Mouse (Mus musculus) liver, adult (tissue): Measurements from ENCODE around the gene Magi1.

Source experiments
- GATA4 ChIP-seq: IDR thresholded peaks from 2 replicates; pipeline ENCODE4 v1.6.1; 2014; ENCODE audit warnings: mild to moderate bottlenecking, low read length; ENCODE audit not compliant: insufficient replicate concordance

The Magi1 gene

DNA sequence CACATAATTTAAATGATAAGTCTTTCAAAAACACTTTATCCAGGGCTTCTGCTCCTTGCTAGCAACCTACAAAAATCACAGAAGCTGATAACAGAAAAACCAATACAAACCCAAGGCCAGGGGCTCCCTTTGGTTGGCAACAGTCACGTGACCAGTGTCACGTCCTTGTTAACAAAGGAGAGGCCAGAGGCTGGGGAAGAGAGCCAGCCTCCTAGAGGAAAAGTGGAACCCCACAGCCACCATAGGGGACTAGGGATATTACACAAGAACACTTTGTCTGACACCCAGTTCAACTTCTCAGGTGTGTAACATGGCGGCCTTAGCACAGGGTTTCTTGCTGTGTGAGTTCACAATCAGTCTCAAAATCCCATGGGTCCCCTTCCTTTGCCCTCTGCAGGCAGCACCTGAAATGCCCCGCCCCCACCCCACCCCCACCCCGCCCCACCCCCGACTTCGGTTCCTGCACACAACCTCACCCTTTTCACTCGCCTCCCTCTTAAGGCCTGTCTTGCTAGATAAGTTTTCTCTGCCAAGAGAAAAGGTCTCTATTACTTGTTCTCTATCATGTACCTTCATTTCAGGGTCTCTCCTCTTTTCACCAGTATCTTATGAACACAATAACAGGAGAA, 190.6 kb downstream of the Magi1 start:
- TF ChIP-seq GATA4: no peak

DNA sequence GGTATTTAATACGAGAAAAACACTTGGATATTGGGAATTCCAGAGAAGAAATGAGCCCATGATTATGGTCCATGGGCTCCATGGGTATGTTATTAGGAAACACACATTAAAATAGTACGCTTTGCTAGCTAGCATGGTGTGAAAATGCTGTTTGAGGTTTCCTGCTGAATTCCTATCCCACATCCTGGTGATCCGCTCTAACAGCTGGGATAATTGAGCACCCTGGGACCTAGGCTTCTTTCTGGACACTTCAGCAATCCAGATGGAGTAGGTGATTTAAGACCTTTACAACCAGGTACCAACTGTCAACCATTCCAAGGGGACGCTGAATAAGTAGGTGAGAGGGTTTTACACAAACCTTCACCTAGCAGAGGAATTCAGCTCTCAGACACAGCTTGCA, 191.2 kb downstream of the Magi1 start:
- no peak for TF ChIP-seq GATA4

- TF ChIP-seq GATA4: no peak
Observed at GRCm38 (mm10) chr6:94086855-94087254, 196.9 kb downstream of the Magi1 start.

DNA sequence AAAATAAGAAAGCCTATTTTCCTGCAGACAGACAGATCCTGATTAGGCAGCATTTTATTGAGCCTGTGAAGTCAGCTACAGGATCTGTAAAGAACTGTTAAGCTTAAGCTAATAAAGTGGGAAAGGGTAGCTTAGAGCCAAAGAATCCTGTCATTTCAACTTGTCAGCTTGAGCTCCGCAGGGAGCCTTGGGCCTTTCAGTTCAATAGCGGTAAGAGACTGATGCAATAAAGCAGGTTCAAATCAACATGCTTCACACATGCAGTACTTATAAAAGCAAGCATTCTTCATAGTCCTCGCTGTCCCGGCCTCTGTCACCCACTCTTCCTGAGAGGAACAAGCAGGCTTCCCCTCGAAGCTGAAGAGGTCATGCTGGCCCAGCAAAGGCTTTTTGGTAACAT, 199.0 kb downstream of the Magi1 start:
- TF ChIP-seq GATA4: no peak

GRCm38 (mm10) chr6:94083459-94083858, 200.3 kb downstream of the Magi1 start:
- no peak for TF ChIP-seq GATA4

DNA sequence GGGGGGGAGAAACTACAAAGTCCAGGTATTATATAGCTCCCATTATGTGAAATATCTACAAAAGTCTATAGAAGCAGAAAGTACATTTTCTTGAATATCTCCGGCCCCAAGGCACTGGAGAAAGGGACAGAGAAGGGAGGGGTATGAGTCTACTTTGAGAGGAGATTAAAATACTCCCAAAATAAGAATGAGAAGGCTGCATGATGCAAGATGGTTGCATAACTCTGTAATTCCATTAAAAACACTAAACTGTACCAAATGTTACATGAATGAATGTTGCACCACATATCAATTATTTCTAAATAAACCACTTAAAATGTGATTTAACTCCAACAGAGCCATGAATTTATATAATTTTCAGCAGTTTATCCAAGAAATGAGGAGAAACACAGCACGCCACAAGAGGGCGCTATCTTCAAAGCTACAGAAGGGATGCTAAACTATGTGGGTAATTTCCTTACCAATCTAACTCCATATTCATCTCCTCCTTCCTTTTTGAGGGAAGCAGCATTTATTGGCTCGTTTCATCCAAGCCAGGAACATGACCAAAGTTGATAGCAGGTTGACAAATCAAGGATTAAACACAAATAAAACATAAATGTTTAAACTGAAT, 202.7 kb downstream of the Magi1 start:
- no peak for TF ChIP-seq GATA4

DNA sequence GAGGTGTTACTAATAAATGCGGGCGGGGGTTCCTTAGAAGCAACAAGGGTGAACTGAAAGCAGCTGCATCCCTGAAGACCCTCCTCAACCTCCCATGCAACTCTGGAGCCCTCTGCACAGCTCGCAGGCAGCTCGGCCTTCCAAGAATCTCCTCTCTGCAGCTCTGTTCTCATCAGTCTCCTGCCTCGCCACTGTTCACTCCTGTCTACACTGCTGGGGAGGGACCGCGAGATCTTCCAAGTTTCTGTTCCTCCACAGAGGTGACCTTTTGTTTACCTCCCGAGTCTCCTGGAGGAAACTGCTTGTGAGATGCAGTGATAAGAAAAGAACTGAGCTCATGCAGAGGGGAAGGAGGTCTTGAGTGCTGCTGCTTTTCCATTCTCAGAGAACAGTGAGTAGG, 204.8 kb downstream of the Magi1 start:
- TF ChIP-seq GATA4: no peak

DNA sequence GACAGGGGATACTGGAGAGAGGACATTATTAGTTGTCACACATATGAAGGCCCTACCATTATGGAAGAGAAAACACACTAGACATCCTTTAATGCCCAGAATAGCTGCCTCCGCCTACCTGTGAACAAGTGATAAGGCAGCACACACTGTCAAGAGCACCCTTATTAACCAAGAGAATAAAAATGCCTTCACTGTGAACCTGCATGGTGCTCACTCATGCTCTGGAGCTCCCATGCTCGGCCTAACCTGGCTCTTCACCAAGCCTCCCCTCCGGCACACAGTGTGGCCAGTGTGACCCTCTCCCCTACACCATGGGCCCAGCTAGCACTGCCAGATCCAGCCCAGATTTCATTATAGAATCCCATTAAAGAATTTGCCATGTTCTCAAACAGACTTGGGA, 206.7 kb downstream of the Magi1 start:
- no peak for TF ChIP-seq GATA4

- no peak for TF ChIP-seq GATA4
Observed at GRCm38 (mm10) chr6:94075990-94076389, 207.7 kb downstream of the Magi1 start.

DNA sequence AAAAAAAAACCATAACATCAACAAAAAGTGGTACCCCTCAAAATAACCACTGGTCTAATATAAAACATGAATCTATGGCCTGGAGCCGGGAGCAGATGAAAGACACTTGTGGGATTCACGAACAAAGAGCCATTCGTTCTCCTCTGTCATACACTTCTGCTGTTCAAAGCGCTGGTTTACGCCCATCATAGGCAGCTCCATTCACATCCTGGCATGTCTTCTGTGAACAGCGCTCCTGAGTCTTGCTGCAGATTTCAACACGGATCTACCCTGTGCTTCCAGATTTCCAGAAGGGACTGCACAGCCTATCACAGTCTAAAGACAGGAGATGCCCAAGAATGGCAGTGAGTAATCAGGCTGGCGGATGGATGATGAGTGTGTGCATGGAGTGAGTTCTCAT, 208.5 kb downstream of the Magi1 start:
- no peak for TF ChIP-seq GATA4

DNA sequence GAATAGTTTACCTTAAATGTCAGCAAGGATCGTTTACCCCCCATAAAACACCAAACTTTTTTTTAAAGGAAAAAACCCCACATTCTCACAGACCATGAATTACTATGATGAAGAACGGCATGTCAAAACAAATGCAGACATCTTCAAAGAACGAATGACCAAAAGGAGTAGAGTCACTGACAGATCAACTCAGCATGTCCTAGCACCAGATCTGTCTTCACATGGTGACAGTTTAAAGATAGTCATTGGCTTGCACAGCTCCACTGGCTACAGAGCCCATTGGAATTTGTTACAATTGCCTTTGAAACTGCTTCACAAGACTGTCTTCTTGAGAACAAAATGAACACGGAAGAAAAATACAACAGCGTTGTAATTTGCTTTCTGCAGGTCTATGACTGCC, 212.0 kb downstream of the Magi1 start:
- TF ChIP-seq GATA4: no peak

- TF ChIP-seq GATA4: no peak
Observed at GRCm38 (mm10) chr6:94070702-94071101, 213.0 kb downstream of the Magi1 start.

DNA sequence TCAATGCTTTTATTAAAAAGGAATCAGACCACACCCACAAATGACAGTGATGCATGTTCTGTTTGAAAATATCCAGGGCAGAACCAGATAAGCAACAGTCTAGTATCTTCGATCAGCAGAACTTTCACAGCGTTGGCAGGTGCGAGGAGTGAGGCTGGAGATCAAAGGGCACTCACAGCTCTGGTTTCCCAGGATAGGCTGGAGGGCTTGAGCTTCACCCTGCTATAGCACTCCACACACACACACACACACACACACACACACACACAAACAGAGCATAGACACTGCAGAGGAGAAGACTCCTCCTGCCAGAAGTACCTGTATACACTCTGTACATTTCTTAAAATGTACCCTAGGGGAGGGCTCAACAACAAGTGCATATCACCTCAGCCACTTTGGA, 214.3 kb downstream of the Magi1 start:
- 0 out of 2 replicates have a peak, but pooled peaks have one; percentile 42 for TF ChIP-seq GATA4

DNA sequence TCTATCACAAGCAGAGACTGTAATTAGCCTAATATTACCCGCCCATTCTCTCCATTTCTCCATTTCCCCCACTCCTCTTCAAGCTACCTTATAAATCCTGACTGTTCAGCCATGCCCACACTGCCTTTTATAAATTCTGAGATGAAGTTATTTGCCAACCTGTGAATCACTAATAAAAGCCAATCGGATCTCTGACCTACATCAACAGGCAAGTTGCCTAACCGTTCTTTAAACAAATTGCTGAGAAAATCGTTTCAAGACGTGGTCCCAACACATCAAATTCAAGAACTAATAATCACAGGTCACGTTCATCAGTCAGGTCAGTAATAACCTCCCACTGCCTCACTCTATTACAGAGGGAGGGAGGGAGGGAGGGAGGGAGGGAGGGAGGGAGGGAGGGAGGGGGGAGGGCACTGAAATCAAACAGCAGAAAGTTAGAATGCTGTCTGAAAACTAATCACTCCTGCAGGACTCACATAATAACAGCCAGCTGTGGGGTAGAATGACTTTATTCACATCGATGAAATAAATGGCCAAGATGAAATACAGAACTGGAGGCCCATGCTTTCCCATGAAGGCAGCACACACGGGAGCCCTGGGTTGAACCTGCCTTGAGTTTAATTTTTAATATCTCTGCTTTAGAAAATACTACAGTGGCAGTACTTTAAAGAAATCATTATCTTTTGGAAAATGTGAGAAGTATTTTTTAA, 215.8 kb downstream of the Magi1 start:
- TF ChIP-seq GATA4: no peak

DNA sequence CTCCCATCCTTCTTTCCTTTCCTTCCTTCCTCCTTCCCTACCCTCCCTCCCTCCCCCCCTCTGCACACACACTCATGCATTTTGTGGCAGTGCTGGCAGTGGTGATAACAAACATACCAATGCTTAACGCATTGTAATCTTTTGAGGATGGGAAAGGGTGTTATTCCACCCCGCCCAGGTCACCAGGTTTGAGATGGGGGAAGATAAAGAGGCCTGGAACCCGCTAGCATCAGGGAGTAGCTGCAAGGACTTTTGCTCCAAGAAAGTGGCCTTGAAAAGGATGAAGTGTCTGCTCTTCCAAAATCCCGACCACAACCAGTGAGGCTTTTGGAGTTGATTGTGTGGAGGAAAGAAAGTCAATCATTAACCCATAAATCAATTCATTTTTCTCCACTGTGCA, 218.9 kb downstream of the Magi1 start:
- no peak for TF ChIP-seq GATA4

DNA sequence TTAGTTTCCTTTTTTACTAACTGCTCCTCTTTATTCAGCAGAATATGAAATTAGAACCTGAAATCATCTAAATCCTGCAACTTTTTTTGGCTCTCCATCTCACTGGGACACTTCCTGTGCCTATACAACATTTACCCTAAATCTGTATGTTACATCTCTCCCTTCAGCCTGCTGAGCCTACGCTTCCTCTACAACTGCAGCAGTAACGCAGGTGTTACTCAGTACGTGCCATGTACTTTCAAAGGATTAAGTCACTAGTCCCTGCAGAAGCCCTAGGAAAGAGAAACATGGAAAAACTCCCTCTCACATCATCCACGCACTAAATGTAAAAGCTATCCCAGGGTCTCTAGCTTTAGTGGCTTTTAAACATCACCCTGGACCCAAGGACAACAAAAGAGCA, 220.2 kb downstream of the Magi1 start:
- no peak for TF ChIP-seq GATA4
